Mouse (Mus musculus) mature B cell (primary cell): Measurements from ENCODE around the gene Sctr.

Source experiments
- in situ Hi-C: fragments of 300-500 bp; cut with MboI; formaldehyde crosslinking; loops from 2 replicates; pipeline ENCODE4 v1.14.3; 2019

The Sctr gene

GRCm38 (mm10) chr1:120030474-120030873, 23.8 kb downstream of the Sctr start:
- in situ Hi-C loops = no loop called here

- in situ Hi-C loops = no loop called here
These were observed 26.2 kb downstream of the Sctr start for GRCm38 (mm10) chr1:120032804-120033468.

- in situ Hi-C loops = no loop called here
These were observed 26.8 kb downstream of the Sctr start for GRCm38 (mm10) chr1:120033469-120033854.

- in situ Hi-C loops = no loop called here
These were observed 28.1 kb downstream of the Sctr start for GRCm38 (mm10) chr1:120034793-120035192.

- in situ Hi-C loops = no loop called here
These were observed 28.9 kb downstream of the Sctr start for GRCm38 (mm10) chr1:120035456-120036034.

- in situ Hi-C loops = no loop called here
These were observed 30.5 kb downstream of the Sctr start for GRCm38 (mm10) chr1:120037021-120037683.

GRCm38 (mm10) chr1:120038594-120038993, 31.9 kb downstream of the Sctr start:
- in situ Hi-C loops = no loop called here

- in situ Hi-C loops = no loop called here
These were observed 35.7 kb downstream of the Sctr start for GRCm38 (mm10) chr1:120042421-120042820.

- in situ Hi-C loops = no loop called here
These were observed 37.9 kb downstream of the Sctr start for GRCm38 (mm10) chr1:120044584-120044983.

GRCm38 (mm10) chr1:120047325-120047724, 40.6 kb downstream of the Sctr start:
- in situ Hi-C loops = no loop called here

- in situ Hi-C loops = no loop called here
These were observed 44.4 kb downstream of the Sctr start for GRCm38 (mm10) chr1:120051070-120051469.

GRCm38 (mm10) chr1:120054997-120055396, 48.3 kb downstream of the Sctr start:
- in situ Hi-C loops = no loop called here

GRCm38 (mm10) chr1:120055475-120055874, 48.8 kb downstream of the Sctr start:
- in situ Hi-C loops = no loop called here

GRCm38 (mm10) chr1:120056236-120056635, 49.5 kb downstream of the Sctr start:
- in situ Hi-C loops = no loop called here

- in situ Hi-C loops = no loop called here
These were observed 50.4 kb downstream of the Sctr start for GRCm38 (mm10) chr1:120057044-120057443.

- in situ Hi-C loops = no loop called here
These were observed 51.2 kb downstream of the Sctr start for GRCm38 (mm10) chr1:120057674-120058430.

GRCm38 (mm10) chr1:120060687-120061086, 54.0 kb downstream of the Sctr start:
- in situ Hi-C loops = no loop called here

GRCm38 (mm10) chr1:120062231-120062630, 55.5 kb downstream of the Sctr start:
- in situ Hi-C loops = no loop called here

- in situ Hi-C loops = no loop called here
These were observed 57.5 kb downstream of the Sctr start for GRCm38 (mm10) chr1:120064036-120064682.

- in situ Hi-C loops = no loop called here
These were observed 59.5 kb downstream of the Sctr start for GRCm38 (mm10) chr1:120066159-120066558.

GRCm38 (mm10) chr1:120066625-120067024, 59.9 kb downstream of the Sctr start:
- in situ Hi-C loops = no loop called here

- in situ Hi-C loops = no loop called here
These were observed 62.4 kb downstream of the Sctr start for GRCm38 (mm10) chr1:120069120-120069519.
